Mouse (Mus musculus) adrenal gland, postnatal 10 days (tissue): Measurements from ENCODE around the gene Vwa7. TPM values are rescaled to one million over a fixed set of nuclear protein-coding genes. Genes with fewer than 3 reads are reported as not detected.

Experiments used
- DNase-seq: peaks from one replicate; pipeline ENCODE4 v3.0.0; 2021; ENCODE audit warnings: mixed read lengths
- total RNA-seq, 2 experiments: library from RNA; stranded (reverse); gene quantifications; 2 replicates each; pipeline ENCODE4 v1.2.3; 2021

Vwa7 gene
- total RNA-seq, 2 experiments from 2014 or later = 0.72 to 1.5 TPM

- DNase-seq = peak; percentile 98
Observed at GRCm38 (mm10) chr17:35046681-35047455, 30.5 kb downstream of the Vwa7 start, which contains the start of gene Msh5. Gene Msh5 (minus strand): TSS chr17:35046745.

DNA sequence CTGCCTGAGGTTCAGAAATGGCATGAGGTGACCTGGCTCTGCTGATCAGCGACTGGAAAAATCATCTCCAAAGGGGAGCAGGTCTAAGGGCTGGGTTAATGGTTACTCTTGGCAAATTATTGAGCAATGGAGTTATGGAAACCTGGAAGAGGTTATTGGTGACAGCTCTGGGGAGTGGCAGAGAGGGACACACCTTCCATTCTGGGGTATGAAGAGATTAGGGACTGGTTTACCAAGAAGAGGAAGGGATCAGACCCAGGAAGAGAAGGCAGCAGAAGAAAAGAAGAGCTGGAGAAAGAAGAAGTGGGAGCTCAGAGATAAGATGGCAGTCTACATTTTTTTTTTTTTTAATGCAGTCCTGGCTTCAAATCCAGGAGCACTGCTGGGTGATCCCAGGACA, 31.3 kb downstream of the Vwa7 start:
- no peak for DNase-seq

- DNase-seq = no peak
Observed at GRCm38 (mm10) chr17:35048149-35048931, 32.0 kb downstream of the Vwa7 start.

DNA sequence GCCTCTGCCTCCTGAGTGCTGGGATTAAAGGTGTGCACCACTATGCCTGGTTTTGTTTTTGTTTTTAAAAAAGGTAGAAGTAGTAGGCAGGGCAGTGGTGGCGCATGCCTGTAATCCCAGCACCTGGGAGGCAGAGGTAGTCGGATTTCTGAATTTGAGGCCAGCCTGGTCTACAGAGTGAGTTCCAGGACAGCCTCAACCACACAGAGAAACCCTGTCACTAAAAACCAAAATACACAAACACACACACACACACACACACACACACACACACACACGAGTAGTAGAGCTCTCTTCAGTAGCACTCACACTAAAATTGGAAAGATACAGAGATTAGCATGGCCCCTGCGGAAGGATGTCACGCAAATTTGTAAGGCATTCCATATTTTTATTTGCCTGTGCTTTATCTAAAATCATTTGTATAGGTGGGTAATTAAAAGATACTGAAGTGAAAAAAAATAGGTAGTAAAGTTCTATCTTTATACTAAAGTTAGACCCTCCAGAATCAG, 32.6 kb downstream of the Vwa7 start:
- DNase-seq = no peak

GRCm38 (mm10) chr17:35049561-35050016, 33.2 kb downstream of the Vwa7 start, which contains the start of gene Clic1:
Gene Clic1 (plus strand): TSS chr17:35049966.
- peak; percentile 69 for DNase-seq

GRCm38 (mm10) chr17:35050126-35050750, 33.9 kb downstream of the Vwa7 start:
- peak; percentile 86 for DNase-seq

GRCm38 (mm10) chr17:35051156-35052086, 35.0 kb downstream of the Vwa7 start:
- DNase-seq = peak; percentile 78

- no peak for DNase-seq
Observed at GRCm38 (mm10) chr17:35052271-35052798, 36.0 kb downstream of the Vwa7 start.

DNA sequence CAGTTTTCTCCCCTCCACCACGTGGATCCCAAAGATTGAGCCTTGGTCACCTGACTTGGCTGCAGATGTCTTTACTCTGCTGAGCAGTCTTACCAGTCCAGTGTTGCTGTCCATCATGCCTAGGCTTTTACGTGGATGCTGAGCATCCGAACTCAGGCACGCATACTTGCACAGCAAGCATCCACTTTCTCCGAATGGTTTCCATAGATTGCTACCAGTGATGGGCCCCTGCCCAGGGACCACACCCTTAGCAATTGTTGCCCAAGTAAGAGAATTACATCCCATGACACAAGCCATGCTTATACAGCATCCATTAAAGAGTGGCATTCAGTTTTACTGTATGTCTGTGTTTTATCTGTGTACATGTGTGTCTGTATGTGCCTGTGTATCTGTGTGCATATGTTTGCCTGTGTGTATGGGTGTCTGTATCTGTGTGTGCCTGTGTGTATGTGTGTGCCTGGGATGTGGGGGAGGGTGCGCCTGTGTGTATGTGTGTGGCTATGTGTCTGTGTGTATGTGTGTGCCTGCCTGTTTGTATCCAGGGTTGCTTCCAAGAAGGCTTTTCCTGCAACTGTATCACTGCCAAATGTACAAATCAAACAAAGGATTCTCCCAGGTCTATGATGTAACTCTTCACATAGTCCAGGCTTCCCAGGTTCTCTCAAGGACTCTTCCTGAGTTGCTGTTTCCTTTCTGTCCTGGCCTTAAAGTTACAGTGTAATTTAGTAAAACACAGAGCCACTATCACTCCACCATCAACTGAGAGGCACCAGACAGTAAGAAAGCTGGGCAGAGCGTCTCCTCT, 39.5 kb downstream of the Vwa7 start:
- DNase-seq = no peak

DNA sequence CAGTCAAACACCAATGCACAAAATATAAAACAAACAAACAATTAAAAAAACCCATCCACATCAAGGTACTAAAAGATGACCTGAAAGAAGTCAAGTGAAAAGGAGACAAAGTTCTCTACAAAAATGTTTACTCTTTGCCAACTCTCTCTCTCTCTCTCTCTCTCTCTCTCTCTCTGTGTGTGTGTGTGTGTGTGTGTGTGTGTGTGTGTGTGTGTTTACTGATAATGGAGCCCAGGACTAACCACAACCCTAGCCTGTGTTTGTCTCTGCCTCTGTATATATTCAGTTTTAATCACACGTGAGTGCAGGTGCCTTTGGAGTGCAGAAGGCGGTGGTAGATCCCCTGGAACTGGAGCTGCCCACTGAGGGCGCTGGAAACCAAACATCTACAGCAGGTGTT, 40.7 kb downstream of the Vwa7 start:
- no peak for DNase-seq

DNA sequence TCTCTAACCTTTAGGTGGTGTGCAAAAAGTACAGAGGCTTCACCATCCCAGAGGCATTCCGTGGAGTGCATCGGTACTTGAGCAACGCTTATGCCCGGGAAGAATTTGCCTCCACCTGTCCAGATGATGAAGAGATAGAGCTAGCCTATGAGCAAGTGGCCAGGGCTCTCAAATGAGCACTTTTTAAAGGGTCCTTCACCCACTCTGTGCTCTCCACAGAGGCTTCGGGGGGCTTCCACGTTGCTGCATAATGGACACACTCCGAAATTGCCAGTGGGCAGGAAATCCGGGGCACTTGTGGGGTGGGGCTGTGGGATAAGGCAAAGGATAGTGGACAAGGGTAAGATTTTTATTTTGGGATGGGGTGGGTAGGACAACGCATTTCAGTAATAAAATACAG, 41.9 kb downstream of the Vwa7 start:
- DNase-seq = no peak

GRCm38 (mm10) chr17:35058911-35059892, 42.8 kb downstream of the Vwa7 start, which contains the start of gene Ddah2:
Gene Ddah2 (plus strand): TSS chr17:35059035.
- DNase-seq = peak; percentile 92

DNA sequence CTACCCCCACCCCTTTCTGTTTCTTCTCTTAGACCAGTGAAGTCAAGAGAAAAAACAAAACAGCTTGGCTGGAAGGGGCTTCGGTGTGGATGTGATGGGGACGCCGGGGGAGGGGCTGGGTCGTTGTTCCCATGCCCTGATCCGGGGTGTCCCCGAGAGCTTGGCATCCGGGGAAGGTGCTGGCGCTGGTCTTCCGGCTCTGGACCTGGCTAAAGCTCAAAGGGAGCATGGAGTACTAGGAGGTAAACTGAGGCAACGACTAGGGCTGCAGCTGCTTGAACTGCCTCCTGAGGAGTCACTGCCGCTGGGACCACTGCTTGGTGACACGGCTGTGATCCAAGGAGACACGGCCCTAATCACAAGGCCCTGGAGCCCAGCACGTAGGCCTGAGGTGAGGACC, 43.7 kb downstream of the Vwa7 start:
- DNase-seq = no peak

DNA sequence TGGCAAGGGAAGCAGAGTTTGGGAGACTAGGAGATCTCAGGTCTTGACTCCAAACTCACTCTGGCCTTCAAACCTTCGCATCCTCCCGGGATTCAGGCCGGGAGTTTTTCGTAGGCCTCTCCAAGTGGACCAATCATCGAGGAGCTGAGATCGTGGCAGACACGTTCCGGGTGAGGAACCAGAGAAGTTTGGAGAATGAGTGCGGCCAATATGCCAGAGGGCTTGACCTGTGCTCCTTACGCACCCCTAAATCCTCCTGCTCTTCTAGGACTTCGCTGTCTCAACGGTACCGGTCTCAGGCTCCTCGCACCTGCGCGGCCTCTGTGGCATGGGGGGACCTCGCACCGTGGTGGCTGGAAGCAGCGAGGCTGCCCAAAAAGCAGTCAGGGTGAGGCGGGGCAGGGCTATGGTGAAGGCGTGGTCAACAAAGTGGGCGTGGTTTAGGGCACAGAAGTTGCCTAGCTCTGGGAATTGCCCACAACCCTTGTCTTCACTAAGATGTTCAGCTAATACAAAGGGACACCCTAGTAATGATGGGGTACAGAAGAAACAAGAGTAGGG, 44.4 kb downstream of the Vwa7 start:
- DNase-seq = no peak

DNA sequence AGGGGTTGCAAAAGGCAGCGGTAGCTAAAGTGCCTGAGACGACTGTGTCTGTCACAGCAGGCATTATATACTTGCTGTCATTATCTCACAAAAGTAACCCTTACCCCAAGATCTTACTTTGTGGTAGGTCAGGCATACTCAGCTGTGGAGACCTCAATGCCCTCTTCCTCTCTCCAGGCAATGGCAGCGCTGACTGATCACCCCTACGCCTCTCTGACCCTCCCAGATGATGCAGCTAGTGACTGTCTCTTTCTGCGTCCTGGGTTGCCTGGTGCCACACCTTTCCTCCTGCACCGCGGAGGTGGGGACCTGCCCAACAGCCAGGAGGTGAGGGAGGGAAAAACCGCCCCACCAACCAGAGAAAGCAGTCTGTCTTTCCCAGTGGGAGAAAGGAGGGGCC, 44.9 kb downstream of the Vwa7 start:
- DNase-seq = no peak

- DNase-seq = no peak
Observed at GRCm38 (mm10) chr17:35063466-35063865, 47.1 kb downstream of the Vwa7 start.

- DNase-seq = no peak
Observed at GRCm38 (mm10) chr17:35064378-35064877, 48.0 kb downstream of the Vwa7 start.
